Mouse (Mus musculus) stomach, postnatal 0 days (tissue): ENCODE data around the gene Nup210. TPM values are rescaled to one million over a fixed set of nuclear protein-coding genes. Genes with fewer than 3 reads are reported as not detected.
A peak's percentile ranks its signal among the peaks of the same experiment; 100 is the strongest.

Experiments
- ATAC-seq: fragments of 200-750 bp; cut with Nextera tagmentation; 2 replicates; pipeline ENCODE4 v1.8.0; 2017; ENCODE audit not compliant: low FRiP score, low TSS enrichment
- DNase-seq: peaks from one replicate; pipeline ENCODE4 v3.0.0-alpha.2; 2016; ENCODE audit warnings: low spot score
- H3K27ac ChIP-seq: fragments of 300-500 bp; sonication (generic); replicated peaks from 2 replicates; pipeline ENCODE4 v1.5.1; 2014; ENCODE audit warnings: mild to moderate bottlenecking, control low read depth
- H3K27me3 ChIP-seq: fragments of 300-500 bp; sonication (generic); 2 replicates; pipeline ENCODE4 v1.6.1; 2014; ENCODE audit warnings: low read length; ENCODE audit not compliant: control insufficient read depth, insufficient read depth
- H3K36me3 ChIP-seq: fragments of 300-500 bp; sonication (generic); 2 replicates; pipeline ENCODE4 v1.6.1; 2014; ENCODE audit warnings: low read length, mixed read lengths; ENCODE audit not compliant: control insufficient read depth, insufficient read depth
- H3K4me1 ChIP-seq: fragments of 300-500 bp; sonication (generic); replicated peaks from 2 replicates; pipeline ENCODE4 v1.6.1; 2014; ENCODE audit warnings: antibody characterized with exemption; ENCODE audit not compliant: control insufficient read depth, insufficient read depth
- H3K4me2 ChIP-seq: fragments of 300-500 bp; sonication (generic); replicated peaks from 2 replicates; pipeline ENCODE4 v1.6.1; 2014; ENCODE audit warnings: low read depth, mild to moderate bottlenecking, control low read depth, moderate library complexity
- H3K4me3 ChIP-seq: fragments of 300-500 bp; sonication (generic); 2 replicates; pipeline ENCODE4 v1.5.1; 2014; ENCODE audit warnings: low read depth, low read length, control low read depth
- H3K9ac ChIP-seq: fragments of 300-500 bp; sonication (generic); 2 replicates; pipeline ENCODE4 v1.6.1; 2014; ENCODE audit warnings: mild to moderate bottlenecking, low read length, control low read depth, mixed read lengths
- H3K9me3 ChIP-seq: fragments of 300-500 bp; sonication (generic); 2 replicates; pipeline ENCODE4 v1.6.1; 2016; ENCODE audit warnings: low read length; ENCODE audit not compliant: control insufficient read depth
- CTCF ChIP-seq: IDR thresholded peaks from 2 replicates; pipeline ENCODE4 v1.5.1; 2016; ENCODE audit warnings: antibody characterized with exemption, low read depth, mild to moderate bottlenecking, moderate library complexity
- EP300 ChIP-seq: optimal IDR thresholded peaks from 2 replicates; pipeline ENCODE3; 2016; ENCODE audit warnings: antibody characterized with exemption
- WGBS: fragments of 180-500 bp; shearing (Covaris S2); extraction: QIAGEN DNeasy Blood & Tissue Kit; methylation state at CpG from one replicate; pipeline ENCODE4 v1.1.7; 2014; 5-methylcytosine and 5-hydroxymethylcytosine counted together
- polyA plus RNA-seq: library from polyadenylated mRNA; unstranded; fragments of >200 nt; fragmentation: Nextera tagmentation; extraction: Ambion mirVana; gene quantifications from 2 replicates; pipeline ENCODE4 v1.2.1, GENCODE M21; 2015

Gene Nup210
- polyA plus RNA-seq, 1 experiment from 2014 or later: 2.4 TPM

- Histone ChIP-seq H3K36me3 (no peaks in the 10 kb centered on the region), H3K9ac (no peak overlapping the region), H3K27ac (no peak overlapping the region), H3K4me1 (no peaks in the 10 kb centered on the region), H3K9me3 (no peaks in the 10 kb centered on the region), H3K27me3 (no peaks in the 10 kb centered on the region), H3K4me2 (no peak overlapping the region), H3K4me3 (no peak overlapping the region)
- no peak for DNase-seq
- no peak for TF ChIP-seq CTCF
- WGBS: 89% methylated on average over 2 of the region's 2 CpGs
- ATAC-seq: no peak
Measured at GRCm38 (mm10) chr6:91004157-91004556, 112.5 kb downstream of the Nup210 start.

- no peak for TF ChIP-seq CTCF
- TF ChIP-seq EP300: no peak
- no peaks in the 10 kb centered on the region for H3K4me1 ChIP-seq
- ATAC-seq: peak; percentile 45; the same call in 1 of the 2 replicates
- H3K27me3 ChIP-seq: no peaks in the 10 kb centered on the region
- 16% methylated on average over 3 of the region's 3 CpGs for WGBS
- no peaks in the 10 kb centered on the region for H3K9me3 ChIP-seq
- H3K4me2 ChIP-seq: no peak overlapping the region
- H3K36me3 ChIP-seq: no peaks in the 10 kb centered on the region
- DNase-seq: no peak
- no peak overlapping the region for H3K27ac ChIP-seq
- no peak overlapping the region for H3K9ac ChIP-seq
- no peak overlapping the region for H3K4me3 ChIP-seq
Measured at GRCm38 (mm10) chr6:91003310-91003995, 113.2 kb downstream of the Nup210 start.

GRCm38 (mm10) chr6:91001566-91001965, 115.1 kb downstream of the Nup210 start:
- 51% methylated on average over 7 of the region's 7 CpGs for WGBS
- H3K27ac ChIP-seq: no peak overlapping the region
- no peak overlapping the region for H3K4me2 ChIP-seq
- no peak overlapping the region for H3K4me3 ChIP-seq
- H3K9me3 ChIP-seq: no peaks in the 10 kb centered on the region
- TF ChIP-seq EP300 (no peak), CTCF (no peak)
- H3K27me3 ChIP-seq: no peaks in the 10 kb centered on the region
- no peak overlapping the region for H3K9ac ChIP-seq
- ATAC-seq: no peak
- no peaks in the 10 kb centered on the region for H3K4me1 ChIP-seq
- no peaks in the 10 kb centered on the region for H3K36me3 ChIP-seq
- no peak for DNase-seq

GRCm38 (mm10) chr6:91000819-91001525, 115.7 kb downstream of the Nup210 start:
- Histone ChIP-seq H3K4me2 (no peak overlapping the region), H3K9ac (no peak overlapping the region), H3K27me3 (no peaks in the 10 kb centered on the region), H3K9me3 (no peaks in the 10 kb centered on the region), H3K4me1 (no peaks in the 10 kb centered on the region), H3K4me3 (no peak overlapping the region), H3K36me3 (no peaks in the 10 kb centered on the region), H3K27ac (no peak overlapping the region)
- DNase-seq: no peak
- TF ChIP-seq CTCF (no peak), EP300 (no peak)
- no peak for ATAC-seq
- WGBS: 25% methylated on average over 15 of the region's 15 CpGs

- Histone ChIP-seq H3K9me3 (no peaks in the 10 kb centered on the region), H3K4me3 (no peak overlapping the region), H3K4me2 (no peak overlapping the region), H3K27ac (no peak overlapping the region), H3K9ac (no peak overlapping the region), H3K27me3 (no peaks in the 10 kb centered on the region), H3K4me1 (no peaks in the 10 kb centered on the region), H3K36me3 (no peaks in the 10 kb centered on the region)
- no peak for TF ChIP-seq EP300
- no peak for TF ChIP-seq CTCF
- DNase-seq: no peak
- 83% methylated on average over 4 of the region's 4 CpGs for WGBS
- no peak for ATAC-seq
Measured at GRCm38 (mm10) chr6:90999176-90999575, 117.5 kb downstream of the Nup210 start.

GRCm38 (mm10) chr6:90997025-90997424, 119.6 kb downstream of the Nup210 start:
- H3K4me2 ChIP-seq: no peak overlapping the region
- ATAC-seq (peak; percentile 67), DNase-seq (no peak)
- WGBS: 84% methylated on average over 3 of the region's 3 CpGs
- H3K9ac ChIP-seq: no peak overlapping the region
- no peaks in the 10 kb centered on the region for H3K9me3 ChIP-seq
- no peak for TF ChIP-seq EP300
- no peak overlapping the region for H3K4me3 ChIP-seq
- no peaks in the 10 kb centered on the region for H3K27me3 ChIP-seq
- H3K4me1 ChIP-seq: no peaks in the 10 kb centered on the region
- H3K36me3 ChIP-seq: no peaks in the 10 kb centered on the region
- no peak overlapping the region for H3K27ac ChIP-seq
